Mouse (Mus musculus): Measurements from ENCODE around the gene Myo15. TPM values are rescaled to one million over a fixed set of nuclear protein-coding genes. Genes with fewer than 3 reads are reported as not detected.
A peak's percentile ranks its signal among the peaks of the same experiment; 100 is the strongest.
"Not testable (repeated sequence)": the region's sequence is repeated elsewhere in the genome, so short reads cannot be mapped to it uniquely, and the experiment has no call there.

Myo15 gene
- polyA plus RNA-seq, 1 experiment, result not detected

- WGBS, result under 1% methylated on average over 93 of the region's 93 CpGs
These were observed 69.5 kb downstream of the Myo15 start for GRCm38 (mm10) chr11:60538371-60539281.

GRCm38 (mm10) chr11:60539540-60539939 lies 70.4 kb downstream of the Myo15 start:
- Histone ChIP-seq H3K4me3 (ENCODE audit: insufficient read depth, low read depth, low read length) (peak overlapping the region; percentile 76), H3K4me1 (ENCODE audit: control insufficient read depth, insufficient read depth, low read length) (peaks cover 7% of the 10 kb centered on the region), H3K27ac (ENCODE audit: insufficient read depth, low read depth, low read length) (no peak overlapping the region)
- TF ChIP-seq POLR2A (IDR thresholded peaks at IDR 0.05; ENCODE audit: insufficient read depth, low read depth, low read length) (no peak), CTCF (IDR thresholded peaks at IDR 0.05; ENCODE audit: insufficient read depth, low read depth, low read length) (no peak)
- 5% methylated on average over 2 of the region's 2 CpGs for WGBS

More at GRCm38 (mm10) chr11:60538371-60539281, 69.5 kb downstream of the Myo15 start:
- TF ChIP-seq CTCF (IDR thresholded peaks at IDR 0.05; ENCODE audit: insufficient read depth, low read depth, low read length) (no peak), POLR2A (IDR thresholded peaks at IDR 0.05; ENCODE audit: insufficient read depth, low read depth, low read length) (no peak)
- Histone ChIP-seq H3K4me3 (ENCODE audit: insufficient read depth, low read depth, low read length) (peak overlapping the region; percentile 76), H3K4me1 (ENCODE audit: control insufficient read depth, insufficient read depth, low read length) (peaks cover 7% of the 10 kb centered on the region), H3K27ac (ENCODE audit: insufficient read depth, low read depth, low read length) (peak overlapping the region; percentile 52; the same call in 1 of the 2 replicates)

- 5% methylated on average over 4 of the region's 4 CpGs for WGBS
- no peak overlapping the region for H3K27ac ChIP-seq (ENCODE audit: insufficient read depth, low read depth, low read length)
- H3K4me3 ChIP-seq (ENCODE audit: insufficient read depth, low read depth, low read length), result peak overlapping the region; percentile 8; the same call in 1 of the 2 replicates
- H3K4me1 ChIP-seq (ENCODE audit: control insufficient read depth, insufficient read depth, low read length), result peaks cover 7% of the 10 kb centered on the region
- TF ChIP-seq CTCF (IDR thresholded peaks at IDR 0.05; ENCODE audit: insufficient read depth, low read depth, low read length), result no peak
- no peak for TF ChIP-seq POLR2A (IDR thresholded peaks at IDR 0.05; ENCODE audit: insufficient read depth, low read depth, low read length)
These were observed 71.0 kb downstream of the Myo15 start for GRCm38 (mm10) chr11:60540002-60540610.

- WGBS, result 41% methylated on average over 2 of the region's 2 CpGs
- Histone ChIP-seq H3K4me1 (ENCODE audit: control insufficient read depth, insufficient read depth, low read length) (peaks cover 7% of the 10 kb centered on the region), H3K27ac (ENCODE audit: insufficient read depth, low read depth, low read length) (no peak overlapping the region), H3K4me3 (ENCODE audit: insufficient read depth, low read depth, low read length) (no peak overlapping the region)
- no peak for TF ChIP-seq CTCF (IDR thresholded peaks at IDR 0.05; ENCODE audit: insufficient read depth, low read depth, low read length)
- TF ChIP-seq POLR2A (IDR thresholded peaks at IDR 0.05; ENCODE audit: insufficient read depth, low read depth, low read length), result no peak
These were observed 71.6 kb downstream of the Myo15 start for GRCm38 (mm10) chr11:60540761-60541160.

GRCm38 (mm10) chr11:60541831-60542230 lies 72.7 kb downstream of the Myo15 start:
- WGBS, result 74% methylated on average over 6 of the region's 6 CpGs
- TF ChIP-seq POLR2A (IDR thresholded peaks at IDR 0.05; ENCODE audit: insufficient read depth, low read depth, low read length) (no peak), CTCF (IDR thresholded peaks at IDR 0.05; ENCODE audit: insufficient read depth, low read depth, low read length) (no peak)
- no peak overlapping the region for H3K4me3 ChIP-seq (ENCODE audit: insufficient read depth, low read depth, low read length)
- H3K4me1 ChIP-seq (ENCODE audit: control insufficient read depth, insufficient read depth, low read length), result no peaks in the 10 kb centered on the region; the same call in 1 of the 2 replicates
- no peak overlapping the region for H3K27ac ChIP-seq (ENCODE audit: insufficient read depth, low read depth, low read length)

GRCm38 (mm10) chr11:60543211-60543610 lies 74.1 kb downstream of the Myo15 start:
- H3K27ac ChIP-seq (ENCODE audit: insufficient read depth, low read depth, low read length); H3K4me3 ChIP-seq (ENCODE audit: insufficient read depth, low read depth, low read length); H3K4me1 ChIP-seq (ENCODE audit: control insufficient read depth, insufficient read depth, low read length): not testable (repeated sequence)
- 95% methylated on average over 5 of the region's 5 CpGs for WGBS

GRCm38 (mm10) chr11:60545433-60545832 lies 76.3 kb downstream of the Myo15 start:
- TF ChIP-seq CTCF (IDR thresholded peaks at IDR 0.05; ENCODE audit: insufficient read depth, low read depth, low read length) (no peak), POLR2A (IDR thresholded peaks at IDR 0.05; ENCODE audit: insufficient read depth, low read depth, low read length) (no peak)
- 52% methylated on average over 4 of the region's 4 CpGs for WGBS
- H3K27ac ChIP-seq (ENCODE audit: insufficient read depth, low read depth, low read length), result no peak overlapping the region
- H3K4me3 ChIP-seq (ENCODE audit: insufficient read depth, low read depth, low read length), result no peak overlapping the region
- H3K4me1 ChIP-seq (ENCODE audit: control insufficient read depth, insufficient read depth, low read length), result no peaks in the 10 kb centered on the region

GRCm38 (mm10) chr11:60548112-60548511 lies 79.0 kb downstream of the Myo15 start:
- 36% methylated on average over 3 of the region's 3 CpGs for WGBS
- no peak for TF ChIP-seq CTCF (IDR thresholded peaks at IDR 0.05; ENCODE audit: insufficient read depth, low read depth, low read length)
- no peak for TF ChIP-seq POLR2A (IDR thresholded peaks at IDR 0.05; ENCODE audit: insufficient read depth, low read depth, low read length)

GRCm38 (mm10) chr11:60553091-60553490 lies 84.0 kb downstream of the Myo15 start:
- no peaks in the 10 kb centered on the region for H3K4me1 ChIP-seq (ENCODE audit: control insufficient read depth, insufficient read depth, low read length)
- H3K27ac ChIP-seq (ENCODE audit: insufficient read depth, low read depth, low read length), result no peak overlapping the region
- no peak overlapping the region for H3K4me3 ChIP-seq (ENCODE audit: insufficient read depth, low read depth, low read length)
- TF ChIP-seq CTCF (IDR thresholded peaks at IDR 0.05; ENCODE audit: insufficient read depth, low read depth, low read length) (no peak), POLR2A (IDR thresholded peaks at IDR 0.05; ENCODE audit: insufficient read depth, low read depth, low read length) (no peak)

More at GRCm38 (mm10) chr11:60548112-60548511, 79.0 kb downstream of the Myo15 start:
- H3K4me1 ChIP-seq (ENCODE audit: control insufficient read depth, insufficient read depth, low read length), result no peaks in the 10 kb centered on the region
- no peak overlapping the region for H3K27ac ChIP-seq (ENCODE audit: insufficient read depth, low read depth, low read length)
- no peak overlapping the region for H3K4me3 ChIP-seq (ENCODE audit: insufficient read depth, low read depth, low read length)
